Mouse (Mus musculus): ENCODE measurements around the gene Rapgef4.

The Rapgef4 gene

DNA sequence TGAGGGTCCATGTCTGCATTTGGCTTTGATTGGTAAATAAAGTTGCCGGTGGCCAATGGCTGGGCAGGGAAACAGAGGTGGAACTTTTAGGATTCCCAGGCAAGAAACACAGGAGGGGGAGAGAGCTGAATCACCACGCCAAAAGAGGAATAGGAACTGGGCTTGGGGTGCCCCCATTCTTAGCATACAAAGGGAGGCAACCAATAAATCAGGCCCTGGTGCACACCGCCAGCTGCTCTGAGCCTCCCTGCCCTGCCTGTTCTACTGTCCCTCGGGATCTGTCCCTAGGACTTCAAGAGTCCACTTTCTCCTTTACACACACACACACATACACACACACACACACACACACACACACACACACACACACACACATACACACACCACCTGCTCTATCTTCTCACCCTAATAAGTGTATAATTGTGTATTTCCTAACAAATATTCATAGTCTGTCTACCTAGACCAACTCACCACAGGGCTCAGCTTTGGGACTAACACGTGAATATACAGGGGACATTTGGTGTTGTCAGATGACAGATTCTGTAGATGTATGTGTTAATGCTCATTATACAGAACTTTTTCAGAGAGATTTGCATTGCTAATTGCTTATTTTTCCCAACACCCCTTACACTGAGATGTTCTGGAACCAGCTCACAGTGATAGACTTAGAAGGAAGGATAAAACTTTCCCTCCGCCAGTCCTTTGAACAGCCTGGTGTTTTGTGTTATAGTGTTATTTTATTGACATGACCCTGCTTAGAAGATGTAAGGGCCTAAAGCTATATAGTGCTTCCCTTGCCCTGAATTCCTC, 196.4 kb downstream of the Rapgef4 start:
- no peak for DNase-seq (ENCODE audit: extremely low read depth, low read depth, low spot score)

DNA sequence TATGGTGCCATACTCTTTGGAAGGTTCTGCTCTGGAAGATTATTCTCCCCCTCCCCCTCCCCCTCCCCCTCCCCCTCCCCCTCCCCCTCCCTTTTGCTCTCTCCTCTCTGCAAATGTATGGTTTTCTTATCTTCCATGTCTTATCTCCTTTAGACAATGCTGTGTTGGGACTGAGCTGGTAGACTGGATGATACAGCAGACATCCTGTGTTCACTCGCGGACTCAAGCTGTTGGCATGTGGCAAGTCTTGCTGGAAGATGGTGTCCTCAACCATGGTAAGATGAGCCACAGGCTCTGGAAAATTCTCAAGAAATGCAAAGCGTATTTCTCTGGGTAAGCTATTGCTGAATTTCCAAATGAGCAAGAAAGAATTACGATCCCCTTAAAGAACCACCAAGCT, 197.0 kb downstream of the Rapgef4 start:
- DNase-seq (ENCODE audit: extremely low read depth, low read depth, low spot score) = no peak

DNA sequence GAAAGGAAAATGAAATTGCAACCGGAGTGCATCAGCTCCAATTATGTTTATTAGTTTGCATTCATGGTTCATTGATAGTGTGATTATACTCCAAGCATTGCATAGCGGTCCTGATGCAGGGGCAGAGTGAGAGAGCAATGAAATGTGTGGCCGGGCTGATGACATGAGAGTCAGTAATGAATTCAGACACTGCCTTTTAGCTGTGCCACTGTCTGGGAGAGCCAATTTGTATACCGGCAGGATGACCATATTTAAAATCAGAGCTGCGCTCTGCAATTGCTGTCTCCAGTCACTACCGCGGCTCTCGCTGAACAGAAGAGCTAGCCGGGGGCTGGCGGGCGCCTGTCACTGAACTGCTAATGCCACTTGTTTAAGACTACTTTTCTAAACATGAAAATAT, 197.5 kb downstream of the Rapgef4 start:
- no peak for DNase-seq (ENCODE audit: extremely low read depth, low read depth, low spot score)

DNA sequence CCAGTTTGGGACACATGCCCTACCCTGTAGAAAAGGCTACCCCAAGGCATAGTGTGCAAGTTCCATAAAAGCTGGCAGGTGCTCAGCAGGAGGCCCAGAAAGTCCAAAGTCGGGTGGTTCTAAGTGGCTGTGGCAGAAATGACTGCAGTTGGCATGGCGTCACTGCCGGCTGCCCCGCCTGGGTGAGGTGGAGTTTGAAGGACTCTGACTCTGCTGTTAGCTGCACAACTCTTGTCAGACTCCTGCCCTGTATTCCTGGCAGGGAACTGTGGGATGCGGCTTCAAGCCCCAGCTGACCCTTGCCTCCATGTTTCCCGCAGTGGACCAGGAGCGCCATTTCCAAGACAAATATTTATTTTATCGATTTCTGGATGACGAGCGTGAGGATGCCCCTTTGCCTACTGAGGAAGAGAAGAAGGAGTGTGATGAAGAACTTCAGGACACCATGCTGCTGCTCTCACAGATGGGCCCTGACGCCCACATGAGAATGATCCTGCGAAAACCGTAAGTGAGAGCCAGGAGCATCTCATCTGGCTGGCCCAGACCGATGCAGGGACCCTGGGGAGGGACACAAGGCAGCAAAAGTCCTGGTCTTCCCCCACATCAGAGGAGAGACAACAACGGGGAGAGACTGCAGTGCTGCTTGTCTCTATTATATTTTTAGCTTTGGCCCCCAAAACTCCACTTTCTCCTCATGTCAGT, 198.7 kb downstream of the Rapgef4 start:
- no peak for DNase-seq (ENCODE audit: extremely low read depth, low read depth, low spot score)

DNA sequence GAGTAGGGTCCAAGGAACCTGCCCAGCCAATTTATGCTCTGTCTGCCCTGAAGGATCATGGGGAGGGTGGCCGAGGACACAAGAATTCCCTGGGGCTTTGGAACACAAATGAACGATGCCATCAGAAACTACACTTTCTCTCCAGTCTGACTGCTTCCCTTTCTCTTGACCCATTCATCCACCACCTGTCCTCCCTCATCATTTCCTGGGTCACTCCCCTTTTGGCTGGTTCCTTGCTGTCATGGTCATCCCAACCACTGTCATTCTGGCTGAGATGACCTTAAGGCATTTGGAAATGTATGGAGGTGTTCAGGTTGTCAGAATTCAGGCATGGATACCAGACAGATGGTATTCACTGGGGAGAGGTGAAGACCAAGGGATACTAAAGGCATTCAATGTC, 200.4 kb downstream of the Rapgef4 start:
- no peak for DNase-seq (ENCODE audit: extremely low read depth, low read depth, low spot score)

DNA sequence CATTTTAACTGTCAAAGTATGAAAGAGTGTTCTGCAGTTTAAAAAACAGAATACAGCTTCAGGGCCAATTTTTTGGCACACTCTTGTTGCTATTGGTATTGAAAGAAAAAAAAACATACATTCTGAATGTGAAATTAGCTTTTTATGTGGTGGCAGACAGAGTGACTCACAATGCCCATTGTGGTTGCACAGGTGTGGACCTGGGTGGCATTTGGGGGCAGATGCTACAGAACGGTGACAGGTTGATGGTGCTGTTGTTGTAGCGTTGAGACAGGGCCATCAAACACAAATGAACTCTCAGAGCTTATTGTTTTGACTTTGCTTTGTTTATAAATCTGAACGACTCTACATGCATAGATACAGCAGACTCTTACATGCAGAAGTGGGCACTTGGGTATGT, 202.7 kb downstream of the Rapgef4 start:
- DNase-seq (ENCODE audit: extremely low read depth, low read depth, low spot score) = no peak

DNA sequence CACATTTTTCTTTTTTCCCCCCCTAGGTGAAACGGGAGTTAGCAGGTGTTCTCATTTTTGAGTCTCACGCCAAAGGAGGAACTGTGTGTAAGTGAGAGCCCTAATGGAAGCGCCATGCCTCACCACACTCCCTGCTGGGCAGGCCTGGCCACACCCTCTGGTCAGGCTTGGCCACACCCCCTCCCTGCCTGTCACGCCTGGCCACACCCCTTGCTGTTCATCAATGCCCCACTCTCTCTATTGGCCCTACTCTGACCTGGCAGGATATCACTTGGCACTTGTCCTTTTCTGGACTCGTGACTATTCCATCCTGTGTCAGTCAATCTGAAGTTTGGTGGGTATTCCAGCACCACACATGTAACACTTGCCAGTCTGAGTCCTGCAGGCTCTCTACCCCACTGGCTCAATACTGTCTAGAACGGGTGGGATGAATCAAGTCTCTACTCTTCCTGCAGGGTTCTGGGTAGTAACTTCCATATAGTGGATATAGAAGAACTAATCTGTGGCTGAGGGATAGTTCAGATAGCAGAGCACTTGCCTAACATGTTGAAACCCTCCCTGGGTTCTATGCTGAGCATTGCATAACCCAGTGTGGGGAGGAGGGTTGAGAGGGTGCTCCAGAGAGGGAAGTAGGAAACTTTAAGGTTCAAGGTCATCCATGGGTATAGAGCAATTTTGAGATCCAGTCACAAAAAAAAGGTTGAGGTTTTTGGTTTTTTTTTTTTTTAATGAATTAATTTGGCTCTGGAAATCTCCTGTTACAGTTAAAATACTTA, 215.3 kb downstream of the Rapgef4 start:
- DNase-seq (ENCODE audit: extremely low read depth, low read depth, low spot score) = no peak

DNA sequence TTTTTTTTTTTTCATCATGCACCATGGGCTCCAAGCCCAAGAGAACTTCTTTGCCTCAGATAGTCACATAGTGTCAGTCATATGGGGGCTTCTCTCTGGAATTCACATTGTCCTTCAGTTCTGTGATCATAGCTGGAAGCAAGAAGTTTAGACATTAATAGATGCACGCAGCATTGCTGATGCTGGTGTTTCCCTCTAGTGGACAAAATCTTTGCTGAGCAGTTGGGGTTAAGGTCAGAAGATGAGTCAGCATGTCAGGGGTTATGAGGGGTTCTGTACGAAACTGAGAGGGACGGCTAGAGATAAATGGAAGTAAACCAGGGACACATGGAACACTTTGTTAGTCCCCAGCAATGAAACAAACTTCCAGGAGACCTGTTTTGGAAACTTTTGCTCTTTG, 216.0 kb downstream of the Rapgef4 start:
- no peak for DNase-seq (ENCODE audit: extremely low read depth, low read depth, low spot score)

DNA sequence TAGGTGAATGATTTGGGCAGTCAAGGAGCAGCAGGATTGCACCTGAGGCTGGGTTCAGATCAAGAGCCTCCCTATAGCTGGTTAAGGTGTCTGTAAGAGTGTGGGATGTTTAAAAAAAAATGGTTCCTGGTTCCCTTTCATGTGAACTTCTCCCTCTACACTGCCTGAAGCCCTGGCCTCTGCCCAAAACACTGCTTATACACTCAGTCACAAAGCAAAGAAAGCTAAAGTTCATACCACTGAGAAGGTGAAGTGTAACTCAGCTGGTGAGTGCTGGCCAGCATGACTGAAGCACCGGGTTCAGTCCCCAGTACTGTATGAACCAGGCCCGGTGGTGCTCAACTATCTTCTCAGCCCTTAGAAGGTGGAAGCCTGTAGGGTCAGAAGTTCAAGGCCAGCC, 218.4 kb downstream of the Rapgef4 start:
- DNase-seq (ENCODE audit: extremely low read depth, low read depth, low spot score) = no peak

DNA sequence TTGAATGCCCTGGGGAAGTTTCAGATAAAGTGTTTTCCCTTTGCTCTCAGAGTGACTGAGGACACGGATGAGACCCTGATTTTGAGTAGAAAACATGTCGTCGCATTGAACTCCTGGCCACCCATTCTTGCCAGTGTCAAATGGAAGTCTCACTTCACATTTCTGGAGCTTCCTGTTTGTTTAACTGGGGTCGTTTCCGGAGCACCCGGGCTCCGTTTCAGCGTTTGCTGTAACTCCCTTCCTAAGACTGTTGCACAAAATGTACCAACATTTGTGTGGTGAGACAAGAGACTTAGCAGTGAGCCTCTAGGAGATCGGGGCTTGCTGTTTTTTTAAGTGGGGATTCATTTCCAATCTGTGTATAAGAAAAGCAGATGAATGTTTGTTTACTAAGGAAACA, 220.5 kb downstream of the Rapgef4 start:
- no peak for DNase-seq (ENCODE audit: extremely low read depth, low read depth, low spot score)

DNA sequence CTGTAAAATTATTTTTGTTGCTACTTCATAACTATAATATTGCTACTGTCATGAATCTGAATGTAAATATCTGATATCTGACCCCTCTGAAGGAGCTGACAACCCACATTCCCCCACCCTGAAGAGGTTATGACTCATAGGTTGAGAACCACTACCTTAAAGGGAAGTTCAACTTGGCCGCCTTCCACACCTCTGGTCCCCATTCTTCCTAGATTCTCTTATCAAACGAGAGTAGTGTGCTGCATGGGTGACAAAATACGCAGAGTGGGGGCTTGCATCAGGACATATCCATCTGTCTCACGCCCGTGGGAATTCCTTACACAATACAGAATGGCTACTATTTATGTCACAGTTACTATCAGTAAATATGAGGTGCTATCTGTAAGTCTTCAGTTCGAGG, 221.2 kb downstream of the Rapgef4 start:
- no peak for DNase-seq (ENCODE audit: extremely low read depth, low read depth, low spot score)

DNA sequence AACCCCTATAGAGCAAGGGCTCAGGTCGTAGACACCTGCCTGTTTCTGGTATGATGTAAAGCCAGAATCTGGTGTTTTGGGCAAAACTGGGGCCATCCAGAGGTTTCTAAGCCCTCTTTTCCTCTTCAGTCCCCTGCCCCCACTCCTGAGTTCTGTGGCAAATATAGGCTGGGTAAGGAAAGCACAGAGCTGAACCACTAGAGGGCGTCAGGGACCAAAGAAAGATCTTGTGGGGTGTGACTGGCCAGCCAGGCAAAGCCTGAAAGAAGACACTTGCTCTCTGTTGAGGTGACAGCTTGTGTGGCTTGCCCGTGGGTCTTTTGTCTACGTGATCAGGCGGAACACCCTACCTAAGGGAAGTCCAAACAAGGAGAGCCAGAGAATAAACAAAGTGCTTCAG, 222.6 kb downstream of the Rapgef4 start:
- no peak for DNase-seq (ENCODE audit: extremely low read depth, low read depth, low spot score)

DNA sequence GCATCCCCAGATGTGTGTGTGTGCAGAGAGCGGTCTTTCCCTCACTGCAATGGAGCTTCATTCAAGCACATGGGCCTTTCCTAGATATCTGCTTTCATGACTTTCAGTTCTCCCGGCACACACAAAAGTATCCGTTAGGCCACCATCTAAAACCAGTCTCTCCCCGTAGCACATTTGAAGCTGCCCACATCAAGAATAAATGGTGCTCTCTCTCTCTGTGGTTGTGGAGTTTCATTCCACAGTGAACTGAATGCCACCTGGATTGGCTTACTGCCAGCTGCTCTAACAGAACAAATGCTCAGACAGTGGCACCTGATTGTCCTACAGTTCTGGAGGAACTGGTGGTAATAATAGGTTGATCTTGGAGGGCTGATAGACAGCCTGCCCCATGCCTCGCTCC, 224.8 kb downstream of the Rapgef4 start:
- no peak for DNase-seq (ENCODE audit: extremely low read depth, low read depth, low spot score)

DNA sequence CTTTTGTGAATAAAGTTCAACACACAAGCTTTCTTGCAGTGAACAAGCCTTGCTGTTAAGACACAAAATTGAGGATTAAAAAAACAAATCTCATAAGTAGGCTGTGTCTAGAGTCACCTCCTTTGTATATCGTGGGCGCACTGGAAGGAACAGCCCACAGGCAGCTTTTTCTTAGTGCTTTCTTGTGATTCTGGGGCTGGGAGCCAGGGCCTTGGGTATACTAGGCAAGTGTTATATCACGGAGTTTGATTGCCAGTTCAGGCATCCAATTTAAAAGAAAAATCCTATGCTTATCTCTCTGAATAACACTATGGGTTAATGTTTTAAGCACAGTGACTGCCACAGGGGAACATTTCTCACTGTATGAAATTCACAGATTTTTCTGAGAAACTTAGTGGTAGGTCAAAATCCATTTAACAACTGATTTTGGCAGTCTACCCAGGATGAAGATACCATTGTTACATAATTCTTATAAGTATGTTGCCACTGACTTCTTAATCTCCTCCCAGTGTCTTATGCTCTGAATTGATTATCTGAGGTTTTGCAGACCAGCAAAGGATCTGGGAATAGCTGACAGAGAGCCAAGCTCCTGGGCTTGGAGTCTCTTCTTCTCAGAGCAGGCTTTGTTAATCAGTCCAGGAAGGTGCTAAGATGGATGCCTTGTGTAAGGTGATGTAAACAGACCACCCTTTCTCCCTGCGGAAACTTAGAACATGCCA, 225.6 kb downstream of the Rapgef4 start:
- DNase-seq (ENCODE audit: extremely low read depth, low read depth, low spot score) = no peak

DNA sequence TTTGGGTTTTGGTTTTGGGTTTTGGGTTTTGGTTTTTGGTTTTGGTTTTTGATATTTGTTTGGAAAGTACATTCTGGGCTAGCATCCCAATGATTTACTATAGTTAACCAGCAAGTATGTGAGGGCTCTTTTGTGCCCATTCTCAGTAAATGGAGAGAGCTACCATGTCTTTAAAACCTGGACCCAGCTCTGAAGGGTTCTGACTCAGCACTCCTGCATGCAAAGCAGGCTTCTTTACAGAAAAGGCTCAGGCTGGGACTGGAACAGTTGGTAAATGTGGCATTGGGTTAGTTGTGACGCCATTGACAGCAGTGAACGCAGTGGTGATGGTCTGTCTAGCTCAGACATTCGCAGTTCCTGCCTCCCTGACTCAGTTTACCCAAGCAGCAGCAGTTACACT, 236.3 kb downstream of the Rapgef4 start:
- DNase-seq (ENCODE audit: extremely low read depth, low read depth, low spot score) = no peak

DNA sequence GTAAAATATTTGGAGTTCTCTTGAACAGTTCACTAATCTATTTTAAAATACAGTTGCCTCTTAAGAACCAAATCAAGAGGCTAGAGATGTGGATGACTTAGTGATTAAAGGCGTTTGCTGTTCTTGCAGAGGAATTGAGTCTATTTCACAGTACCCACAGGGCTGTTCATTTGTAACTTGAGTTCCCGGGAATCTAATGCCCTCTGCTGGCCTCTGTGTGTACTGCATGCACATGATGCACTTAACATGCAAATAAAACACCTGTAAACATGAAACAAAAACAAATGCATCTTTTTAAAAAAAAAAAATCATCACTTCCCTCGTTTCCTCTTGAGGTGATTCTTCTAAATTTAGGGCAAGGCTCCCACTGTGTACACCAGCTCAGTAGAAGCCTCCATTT, 238.9 kb downstream of the Rapgef4 start:
- no peak for DNase-seq (ENCODE audit: extremely low read depth, low read depth, low spot score)

DNA sequence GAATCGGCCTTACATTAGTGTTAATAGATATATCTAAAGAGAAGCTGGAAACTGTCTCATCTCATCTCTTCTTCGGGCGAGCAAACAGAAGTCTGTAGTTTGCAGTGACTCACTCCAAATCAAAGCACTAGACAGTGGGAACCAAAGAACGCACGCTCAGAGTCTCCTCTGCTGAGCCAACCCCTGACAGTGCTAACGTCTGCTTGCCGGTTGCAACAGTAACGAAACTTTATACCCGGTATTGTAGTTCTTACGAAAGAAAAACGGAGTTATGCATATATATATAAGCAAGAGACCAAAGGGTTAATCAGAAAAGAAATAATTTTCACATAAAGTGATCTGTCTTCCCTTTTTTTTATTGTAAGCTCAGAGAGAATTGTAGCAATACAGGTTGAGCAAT, 240.2 kb downstream of the Rapgef4 start:
- no peak for DNase-seq (ENCODE audit: extremely low read depth, low read depth, low spot score)

DNA sequence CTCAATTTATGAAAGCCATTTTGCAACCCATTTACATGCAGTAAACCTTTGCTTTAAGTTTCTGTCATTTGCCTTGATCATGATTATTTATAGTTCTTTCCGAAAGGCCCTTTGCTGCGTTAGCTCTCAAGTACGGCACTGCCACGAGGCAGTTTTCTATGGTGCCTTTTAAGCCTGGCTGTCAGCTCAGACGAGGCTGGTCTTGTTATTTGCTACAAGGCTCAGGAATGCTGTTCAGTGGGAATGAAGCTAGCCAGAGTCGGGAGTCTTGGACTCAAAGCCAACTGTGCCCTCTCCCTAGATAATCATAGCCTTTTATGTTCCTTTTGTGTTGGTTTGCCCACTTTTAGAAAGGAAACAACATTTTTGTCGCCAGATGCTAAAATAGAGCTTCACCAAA, 240.7 kb downstream of the Rapgef4 start:
- DNase-seq (ENCODE audit: extremely low read depth, low read depth, low spot score) = no peak

DNA sequence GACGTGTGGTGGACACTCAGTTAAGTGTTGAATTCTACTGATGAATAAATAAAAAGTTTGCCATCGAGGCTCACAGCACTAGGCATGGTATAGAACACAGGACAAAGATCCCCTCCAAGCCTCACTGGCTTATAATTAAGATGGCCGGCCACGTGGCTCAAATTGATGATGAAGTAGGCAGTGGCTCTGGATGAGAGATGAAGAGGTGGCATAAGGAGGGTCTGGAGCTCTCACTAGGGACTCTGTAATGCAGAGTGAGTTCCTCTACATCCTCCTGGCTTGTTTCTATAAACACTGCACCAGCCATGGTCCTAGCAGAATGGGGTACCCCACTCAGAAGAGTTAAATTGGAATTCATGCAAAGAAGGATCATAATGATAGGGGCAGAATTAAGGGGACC, 241.2 kb downstream of the Rapgef4 start:
- no peak for DNase-seq (ENCODE audit: extremely low read depth, low read depth, low spot score)

DNA sequence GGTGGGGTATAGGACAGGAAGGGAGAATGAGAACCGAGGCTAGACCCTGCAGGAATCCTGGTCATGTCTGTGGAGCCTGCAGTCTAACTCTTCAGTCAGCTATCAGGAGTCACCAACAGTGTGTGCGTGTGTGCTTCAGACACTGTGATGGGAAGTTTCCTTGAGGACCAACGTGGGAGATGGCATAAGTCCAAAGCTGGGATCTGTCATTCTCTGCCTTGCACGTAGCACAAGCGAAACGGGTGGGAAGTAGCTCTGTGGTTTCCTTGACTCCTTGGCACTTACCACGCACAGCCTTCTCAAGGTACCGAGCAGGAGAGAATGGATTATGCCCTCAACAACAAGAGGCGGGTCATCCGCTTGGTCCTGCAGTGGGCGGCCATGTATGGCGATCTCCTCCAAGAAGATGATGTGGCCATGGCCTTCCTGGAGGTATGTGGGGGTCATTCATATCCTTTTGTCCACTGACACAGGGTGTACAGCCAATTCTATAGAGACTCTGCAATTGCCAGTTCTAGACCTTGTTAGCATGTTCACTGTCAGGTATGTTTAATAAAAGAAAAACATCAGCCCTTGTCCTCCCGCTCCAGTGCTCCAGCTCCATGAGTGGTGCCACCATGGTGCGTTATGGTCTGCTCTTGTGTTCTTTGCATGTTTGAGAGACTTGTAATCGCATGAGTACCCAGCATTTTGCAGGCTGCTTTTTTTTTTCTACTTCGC, 241.9 kb downstream of the Rapgef4 start:
- no peak for DNase-seq (ENCODE audit: extremely low read depth, low read depth, low spot score)

DNA sequence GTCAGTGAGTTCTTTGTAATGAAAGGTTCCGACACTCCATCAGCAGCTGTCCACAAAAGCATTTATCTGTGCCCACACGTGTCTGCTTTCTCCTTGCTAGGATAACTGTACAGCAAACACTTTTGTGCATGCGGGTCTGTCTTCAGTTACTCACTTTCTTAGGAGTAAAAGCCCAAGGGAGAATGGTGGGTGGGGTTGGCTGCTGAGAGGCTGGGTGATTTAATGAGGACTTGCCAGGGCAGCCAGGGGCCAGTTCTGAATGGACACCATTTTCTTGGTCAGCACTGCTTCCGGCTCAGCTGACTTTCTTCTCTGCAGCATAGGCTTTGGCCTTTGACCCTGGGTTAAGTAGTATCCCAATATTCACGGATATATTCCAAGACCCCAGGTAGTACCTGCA, 242.4 kb downstream of the Rapgef4 start:
- DNase-seq (ENCODE audit: extremely low read depth, low read depth, low spot score) = no peak
